Mouse (Mus musculus) forebrain, embryonic 16.5 days (tissue): ENCODE measurements around the gene Was. TPM values are rescaled to one million over a fixed set of nuclear protein-coding genes. Genes with fewer than 3 reads are reported as not detected.
A peak's percentile ranks its signal among the peaks of the same experiment; 100 is the strongest.
"Not testable (repeated sequence)": the region's sequence is repeated elsewhere in the genome, so short reads cannot be mapped to it uniquely, and the experiment has no call there.

Experiments
- ATAC-seq: fragments of 200-750 bp; cut with Nextera tagmentation; 2 replicates; pipeline ENCODE4 v1.8.0; 2017; ENCODE audit warnings: mild to moderate bottlenecking, moderate library complexity
- H3K27ac ChIP-seq: fragments of 300-500 bp; sonication (generic); 2 replicates; pipeline ENCODE4 v1.5.1; 2014; ENCODE audit warnings: low read length, control low read depth
- H3K27me3 ChIP-seq: fragments of 300-500 bp; sonication (generic); replicated peaks from 2 replicates; pipeline ENCODE4 v1.6.1; 2014; ENCODE audit warnings: low read length; ENCODE audit not compliant: control insufficient read depth, insufficient read depth
- H3K36me3 ChIP-seq: fragments of 300-500 bp; sonication (generic); 2 replicates; pipeline ENCODE4 v1.6.1; 2014; ENCODE audit not compliant: control insufficient read depth, insufficient read depth
- H3K4me1 ChIP-seq: fragments of 300-500 bp; sonication (generic); replicated peaks from 2 replicates; pipeline ENCODE4 v1.6.1; 2014; ENCODE audit warnings: low read length; ENCODE audit not compliant: control insufficient read depth, insufficient read depth
- H3K4me2 ChIP-seq: fragments of 300-500 bp; sonication (generic); 2 replicates; pipeline ENCODE4 v1.6.1; 2014; ENCODE audit warnings: mild to moderate bottlenecking, low read length, control low read depth
- H3K4me3 ChIP-seq: fragments of 300-500 bp; sonication (generic); replicated peaks from 2 replicates; pipeline ENCODE4 v1.5.1; 2014; ENCODE audit warnings: mild to moderate bottlenecking, low read length, control low read depth
- H3K9ac ChIP-seq: fragments of 300-500 bp; sonication (generic); replicated peaks from 2 replicates; pipeline ENCODE4 v1.6.1; 2014; ENCODE audit warnings: low read depth, low read length, control low read depth
- H3K9me3 ChIP-seq: fragments of 300-500 bp; sonication (generic); 2 replicates; pipeline ENCODE4 v1.6.1; 2016; ENCODE audit warnings: low read length; ENCODE audit not compliant: control insufficient read depth
- WGBS: fragments of 180-500 bp; shearing (Covaris S2); extraction: QIAGEN DNeasy Blood & Tissue Kit; methylation state at CpG from one replicate; pipeline ENCODE4 v1.1.7; 2014; 5-methylcytosine and 5-hydroxymethylcytosine counted together
- polyA plus RNA-seq: library from polyadenylated mRNA; unstranded; fragments of >200 nt; fragmentation: Nextera tagmentation; extraction: Ambion mirVana; gene quantifications from 2 replicates; pipeline ENCODE4 v1.2.1, GENCODE M21; 2015

The Was gene
- polyA plus RNA-seq, 1 experiment from 2014 or later: not detected

DNA sequence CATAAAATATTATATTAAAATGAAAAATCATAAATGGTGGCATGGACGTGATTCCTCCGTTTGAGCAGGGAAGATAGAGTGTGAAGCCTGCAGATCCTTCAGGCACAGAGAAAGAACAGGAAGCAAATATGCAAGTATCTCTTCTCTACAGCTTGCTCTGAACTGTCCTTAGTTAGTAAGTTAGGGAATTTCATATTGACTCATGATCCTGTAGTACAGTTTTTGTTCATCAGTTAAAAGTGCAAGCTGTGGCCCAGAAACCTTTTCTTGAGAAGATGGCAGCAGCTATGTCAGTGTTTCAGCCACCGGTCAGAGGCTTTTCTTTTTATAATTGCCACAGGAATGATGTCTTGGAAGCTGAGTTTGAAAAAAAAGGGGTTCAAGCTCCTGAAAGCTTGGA, 14.7 kb upstream of the Was start:
- no peaks in the 10 kb centered on the region for H3K36me3 ChIP-seq
- H3K9ac ChIP-seq: no peak overlapping the region
- H3K9me3 ChIP-seq: no peaks in the 10 kb centered on the region
- peaks cover 5% of the 10 kb centered on the region; the same call in 1 of the 2 replicates for H3K4me1 ChIP-seq
- no peak for ATAC-seq
- 98% methylated on average over 3 of the region's 3 CpGs for WGBS
- H3K27ac ChIP-seq: no peak overlapping the region
- H3K27me3 ChIP-seq: no peaks in the 10 kb centered on the region
- H3K4me2 ChIP-seq: no peak overlapping the region
- no peak overlapping the region for H3K4me3 ChIP-seq

DNA sequence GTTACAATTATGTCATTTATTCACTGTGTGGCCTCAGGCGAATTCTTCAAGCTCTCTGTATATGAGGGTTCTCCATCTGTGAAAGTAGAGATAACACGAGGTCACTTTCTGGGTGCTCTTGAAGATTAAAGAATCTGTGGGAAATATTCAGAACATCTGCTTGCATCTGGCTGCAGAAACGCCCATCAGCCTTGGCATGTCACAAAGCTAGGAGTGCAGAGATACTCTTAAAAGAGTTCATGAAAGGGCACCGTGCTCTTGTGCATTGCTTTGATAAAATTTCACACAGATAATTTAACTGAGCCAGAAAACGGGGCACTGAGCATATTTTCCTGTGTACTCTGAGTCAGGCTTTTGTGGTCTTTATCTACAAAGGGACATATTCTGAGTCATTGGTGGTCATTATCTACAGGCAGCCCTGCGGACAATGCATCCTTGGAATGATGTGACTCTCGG, 11.9 kb upstream of the Was start:
- peaks cover 5% of the 10 kb centered on the region; the same call in 1 of the 2 replicates for H3K4me1 ChIP-seq
- H3K9me3 ChIP-seq: no peaks in the 10 kb centered on the region
- no peak overlapping the region for H3K4me3 ChIP-seq
- no peak overlapping the region for H3K9ac ChIP-seq
- H3K36me3 ChIP-seq: no peaks in the 10 kb centered on the region
- H3K27me3 ChIP-seq: no peaks in the 10 kb centered on the region
- H3K27ac ChIP-seq: no peak overlapping the region
- WGBS: 68% methylated on average over 7 of the region's 7 CpGs
- no peak overlapping the region for H3K4me2 ChIP-seq
- no peak for ATAC-seq

DNA sequence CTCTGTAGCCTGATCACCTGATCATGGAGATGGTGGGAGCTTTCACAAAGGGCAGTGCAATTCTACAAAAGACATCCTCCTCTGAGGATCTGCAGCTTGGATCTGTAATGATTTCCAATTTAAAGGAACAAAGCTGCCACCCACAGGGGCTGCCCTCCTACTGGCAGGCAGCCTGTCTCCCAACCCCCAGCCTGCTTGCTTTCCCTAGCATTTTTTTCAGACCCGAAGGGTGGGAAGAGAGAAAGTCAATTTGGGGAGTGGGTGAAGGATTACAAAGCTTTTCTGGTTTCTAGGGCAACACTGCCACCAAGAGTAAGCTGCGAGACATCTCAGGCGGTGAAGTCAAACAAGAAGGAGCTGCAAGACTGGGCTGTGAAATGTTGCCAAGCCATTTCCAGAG, 10.7 kb upstream of the Was start:
- no peak overlapping the region for H3K9ac ChIP-seq
- H3K27ac ChIP-seq: peak overlapping the region; percentile 87
- H3K27me3 ChIP-seq: no peaks in the 10 kb centered on the region
- peak; percentile 62 for ATAC-seq
- no peaks in the 10 kb centered on the region for H3K36me3 ChIP-seq
- H3K4me3 ChIP-seq: no peak overlapping the region
- peaks cover 5% of the 10 kb centered on the region; the same call in 1 of the 2 replicates for H3K4me1 ChIP-seq
- no peaks in the 10 kb centered on the region for H3K9me3 ChIP-seq
- H3K4me2 ChIP-seq: peak overlapping the region; percentile 9
- WGBS: 9% methylated on average over 3 of the region's 3 CpGs

DNA sequence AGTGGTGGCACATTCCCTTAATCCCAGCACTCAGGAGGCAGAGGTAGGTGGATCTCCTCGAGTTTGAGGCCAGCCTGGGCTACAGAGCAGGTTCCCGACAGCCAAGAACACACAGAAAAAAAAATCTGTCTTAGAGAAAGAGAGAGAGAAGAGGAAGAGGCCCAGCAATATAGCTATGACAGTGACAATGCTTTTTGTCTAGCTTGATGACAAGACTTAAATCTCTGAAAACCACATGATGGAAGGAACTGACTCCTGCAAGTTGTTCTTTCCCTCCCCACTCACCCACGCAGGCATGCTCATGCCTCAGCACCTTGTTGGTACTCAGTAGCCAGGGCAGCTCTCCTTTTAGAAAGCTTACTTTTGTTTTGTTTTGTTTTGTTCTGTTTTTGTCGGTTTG, 9.1 kb upstream of the Was start:
- H3K4me2 ChIP-seq: no peak overlapping the region
- H3K36me3 ChIP-seq: no peaks in the 10 kb centered on the region
- H3K9me3 ChIP-seq: no peaks in the 10 kb centered on the region
- no peak for ATAC-seq
- no peak overlapping the region for H3K27ac ChIP-seq
- H3K4me3 ChIP-seq: no peak overlapping the region
- no peaks in the 10 kb centered on the region for H3K27me3 ChIP-seq
- no peak overlapping the region for H3K9ac ChIP-seq
- 46% methylated on average over 4 of the region's 4 CpGs for WGBS
- H3K4me1 ChIP-seq: peaks cover 5% of the 10 kb centered on the region; the same call in 1 of the 2 replicates

DNA sequence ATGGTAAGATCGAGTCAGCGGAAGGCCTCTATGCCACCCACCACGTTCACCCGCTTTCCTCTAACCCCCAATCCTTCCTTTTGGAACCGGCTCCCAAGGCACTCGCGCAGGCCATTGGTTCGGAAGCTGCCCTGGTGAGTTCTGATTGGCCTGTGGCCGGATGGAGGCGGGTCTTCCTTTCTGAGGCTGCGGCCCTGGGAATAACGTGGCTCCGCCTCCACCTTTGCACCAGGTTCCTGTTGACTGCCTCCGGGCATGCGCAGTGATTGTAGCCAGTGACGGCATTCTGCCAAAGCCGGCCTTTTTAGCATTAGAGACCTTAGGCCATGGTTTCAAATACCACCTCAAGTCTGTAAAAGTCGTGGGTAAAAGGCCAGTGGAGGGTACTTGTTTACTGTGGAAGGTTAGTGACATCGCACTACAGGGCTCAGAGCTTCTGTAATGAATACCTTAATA, 6.5 kb upstream of the Was start:
- no peaks in the 10 kb centered on the region for H3K27me3 ChIP-seq
- 19% methylated on average over 19 of the region's 19 CpGs for whole genome bisulfite sequencing
- 0 out of 2 replicates have a peak overlapping the region, but pooled peaks have one; percentile 33 for H3K27ac ChIP-seq
- no peaks in the 10 kb centered on the region for H3K36me3 ChIP-seq
- H3K4me2 ChIP-seq: peak overlapping the region; percentile 51
- ATAC-seq: peak; percentile 89
- H3K9me3 ChIP-seq: no peaks in the 10 kb centered on the region
- peaks cover 5% of the 10 kb centered on the region; the same call in 1 of the 2 replicates for H3K4me1 ChIP-seq
- peak overlapping the region; percentile 39 for H3K4me3 ChIP-seq
- peak overlapping the region; percentile 44; the same call in 1 of the 2 replicates for H3K9ac ChIP-seq

DNA sequence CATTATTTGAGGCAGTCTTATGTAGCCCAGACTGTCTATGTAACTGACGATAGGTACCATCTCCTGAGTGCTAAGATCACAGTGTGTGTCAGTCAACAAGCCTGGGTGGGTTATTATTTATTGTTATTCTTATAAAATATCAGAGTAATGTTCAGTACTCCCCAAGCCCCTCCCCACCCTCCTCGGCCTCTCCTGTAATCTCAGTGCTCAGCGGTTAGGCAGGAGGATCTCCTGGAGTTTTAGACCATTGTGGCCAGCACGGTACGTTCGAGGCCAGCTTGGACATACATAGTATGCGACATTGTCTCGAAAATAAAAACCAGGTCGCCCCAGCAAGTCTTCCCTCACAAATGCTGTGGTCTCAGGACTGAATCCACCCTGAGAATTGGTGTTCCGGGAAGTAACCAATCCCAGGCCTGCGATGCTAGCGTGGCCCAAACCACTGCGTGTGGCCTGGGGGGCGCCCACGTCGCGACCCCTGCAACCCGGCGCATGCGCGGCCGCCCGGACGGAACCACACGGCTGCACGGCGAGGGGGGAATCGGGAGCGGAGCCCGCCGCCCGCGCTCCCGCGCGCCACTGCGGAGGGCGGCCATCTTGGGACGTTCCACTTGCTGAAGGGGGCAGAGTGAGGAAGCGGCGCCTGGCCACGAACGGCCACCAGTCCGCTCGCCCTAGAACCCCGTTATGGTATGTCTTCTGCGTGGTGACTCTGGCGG, 5.9 kb upstream of the Was start:
- peak overlapping the region; percentile 44 for H3K4me2 ChIP-seq
- H3K9ac ChIP-seq, H3K36me3 ChIP-seq, H3K27me3 ChIP-seq, H3K4me1 ChIP-seq, H3K9me3 ChIP-seq: not testable (repeated sequence)
- 0 out of 2 replicates have a peak overlapping the region, but pooled peaks have one; percentile 33 for H3K27ac ChIP-seq
- 19% methylated on average over 12 of the region's 48 CpGs for WGBS
- peak; percentile 88 for ATAC-seq
- H3K4me3 ChIP-seq: peak overlapping the region; percentile 39

DNA sequence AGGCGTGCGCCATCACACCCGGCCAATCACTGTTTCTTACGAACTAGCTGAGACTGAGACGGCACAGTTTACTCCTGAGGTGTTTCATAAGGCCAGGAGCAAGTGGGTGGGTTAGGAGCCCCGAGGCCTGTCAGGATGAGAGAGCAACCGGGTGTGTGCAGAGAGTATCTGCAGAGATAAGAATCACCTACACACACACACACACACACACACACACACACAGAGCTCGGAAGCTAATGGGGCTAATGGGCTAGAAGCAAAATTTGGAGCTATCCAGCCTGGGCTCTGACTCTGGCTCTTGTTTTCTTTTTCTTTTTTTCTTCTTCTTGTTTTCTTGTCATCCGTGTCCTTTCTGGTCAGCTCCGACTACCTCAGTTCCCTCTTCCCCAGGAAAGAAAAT, 5.2 kb upstream of the Was start:
- H3K9me3 ChIP-seq: no peaks in the 10 kb centered on the region
- no peak for ATAC-seq
- H3K4me2 ChIP-seq: peak overlapping the region; percentile 44
- H3K27ac ChIP-seq: no peak overlapping the region
- H3K4me3 ChIP-seq: no peak overlapping the region
- no peaks in the 10 kb centered on the region for H3K27me3 ChIP-seq
- peaks cover 3% of the 10 kb centered on the region; the same call in 1 of the 2 replicates for H3K4me1 ChIP-seq
- 85% methylated on average over 10 of the region's 10 CpGs for WGBS
- H3K36me3 ChIP-seq: no peaks in the 10 kb centered on the region
- H3K9ac ChIP-seq: no peak overlapping the region

DNA sequence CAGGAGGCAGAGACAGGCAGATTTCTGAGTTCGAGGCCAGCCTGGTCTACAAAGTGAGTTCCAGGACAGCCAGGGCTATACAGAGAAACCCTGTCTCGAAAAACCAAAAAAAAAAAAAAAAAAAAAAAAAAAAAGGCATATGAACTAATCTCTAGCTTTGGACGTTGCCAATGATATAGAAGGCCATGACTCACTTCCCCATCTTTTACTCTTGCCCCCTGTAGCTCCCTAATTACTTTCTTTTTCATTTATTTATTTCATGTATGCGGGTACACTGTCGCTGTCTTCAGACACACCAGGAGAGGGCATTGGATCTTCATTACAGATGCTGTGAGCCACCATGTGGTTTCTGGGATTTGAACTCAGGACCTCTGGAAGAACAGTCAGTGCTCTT, 653 bp upstream of the Was start:
- H3K4me3 ChIP-seq, H3K9ac ChIP-seq, H3K27ac ChIP-seq, H3K4me1 ChIP-seq, H3K9me3 ChIP-seq, H3K36me3 ChIP-seq, H3K4me2 ChIP-seq, ATAC-seq, H3K27me3 ChIP-seq: not testable (repeated sequence)
- 88% methylated on average over 3 of the region's 5 CpGs for WGBS

DNA sequence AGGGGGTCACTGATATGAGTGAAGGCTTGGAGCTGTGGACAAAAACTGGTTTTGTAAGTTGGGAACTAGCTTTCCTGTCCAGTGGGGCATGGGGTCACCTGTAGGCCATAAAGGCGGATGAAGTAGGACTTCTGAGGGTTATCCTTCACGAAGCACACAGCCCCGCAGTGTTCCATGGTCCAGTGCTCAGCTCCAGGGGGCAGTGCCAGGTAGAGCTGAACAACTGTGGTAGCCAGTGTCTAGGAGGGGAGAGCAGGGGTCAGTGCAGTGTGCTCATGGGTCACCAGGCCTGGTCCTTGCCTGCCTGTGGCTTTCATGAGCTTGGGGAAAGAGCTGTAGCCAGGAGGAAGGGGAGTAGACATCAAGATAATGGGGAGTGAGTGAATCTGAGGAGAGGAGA, 552 bp downstream of the Was start:
- Histone ChIP-seq H3K4me1 (no peaks in the 10 kb centered on the region), H3K36me3 (no peaks in the 10 kb centered on the region), H3K4me3 (no peak overlapping the region), H3K9me3 (no peaks in the 10 kb centered on the region), H3K9ac (no peak overlapping the region), H3K4me2 (no peak overlapping the region), H3K27me3 (no peaks in the 10 kb centered on the region), H3K27ac (no peak overlapping the region)
- 97% methylated on average over 3 of the region's 3 CpGs for WGBS
- no peak for ATAC-seq
